Mouse (Mus musculus) stomach, postnatal 0 days (tissue): Measurements from ENCODE around the gene Pdlim7.

Experiments used
- CTCF ChIP-seq: IDR thresholded peaks from 2 replicates; pipeline ENCODE4 v1.5.1; 2016; ENCODE audit warnings: antibody characterized with exemption, low read depth, mild to moderate bottlenecking, moderate library complexity
- EP300 ChIP-seq: optimal IDR thresholded peaks from 2 replicates; pipeline ENCODE3; 2016; ENCODE audit warnings: antibody characterized with exemption

GRCm38 (mm10) chr13:55519606-55520005, 6.1 kb upstream of the Pdlim7 start:
- no peak for TF ChIP-seq CTCF
- TF ChIP-seq EP300: no peak
